Mouse (Mus musculus) embryonic facial prominence, embryonic 14.5 days (tissue): ENCODE results near the gene Ajuba. TPM values are rescaled to one million over a fixed set of nuclear protein-coding genes. Genes with fewer than 3 reads are reported as not detected.

Source experiments
- ATAC-seq: fragments of 200-750 bp; cut with Nextera tagmentation; 2 replicates; pipeline ENCODE4 v1.8.0; 2017; ENCODE audit warnings: low read depth, moderate number of reproducible peaks, moderate TSS enrichment
- DNase-seq: peaks from one replicate; pipeline ENCODE4 v3.0.0-alpha.2; 2015; ENCODE audit warnings: low spot score
- H3K27ac ChIP-seq: fragments of 300-500 bp; sonication (generic); replicated peaks from 2 replicates; pipeline ENCODE4 v1.5.1; 2014; ENCODE audit warnings: low read depth, mild to moderate bottlenecking, low read length, moderate library complexity
- H3K27me3 ChIP-seq: fragments of 300-500 bp; sonication (generic); replicated peaks from 2 replicates; pipeline ENCODE4 v1.6.1; 2014; ENCODE audit warnings: low read length; ENCODE audit not compliant: control insufficient read depth, insufficient read depth
- H3K36me3 ChIP-seq: fragments of 300-500 bp; sonication (generic); 2 replicates; pipeline ENCODE4 v1.6.1; 2014; ENCODE audit warnings: low read length, mixed read lengths; ENCODE audit not compliant: control insufficient read depth, insufficient read depth
- H3K4me1 ChIP-seq: fragments of 300-500 bp; sonication (generic); 2 replicates; pipeline ENCODE4 v1.6.1; 2014; ENCODE audit warnings: antibody characterized with exemption, low read length; ENCODE audit not compliant: control insufficient read depth, insufficient read depth
- H3K4me2 ChIP-seq: fragments of 300-500 bp; sonication (generic); 2 replicates; pipeline ENCODE4 v1.6.1; 2014; ENCODE audit warnings: low read depth, mild to moderate bottlenecking, low read length, moderate library complexity, mixed read lengths
- H3K4me3 ChIP-seq: fragments of 300-500 bp; sonication (generic); 2 replicates; pipeline ENCODE4 v1.5.1; 2014; ENCODE audit warnings: low read depth, mild to moderate bottlenecking, low read length
- H3K9ac ChIP-seq: fragments of 300-500 bp; sonication (generic); 2 replicates; pipeline ENCODE4 v1.6.1; 2014; ENCODE audit warnings: low read depth, mild to moderate bottlenecking, low read length, moderate library complexity, mixed read lengths
- H3K9me3 ChIP-seq: fragments of 300-500 bp; sonication (generic); 2 replicates; pipeline ENCODE4 v1.6.1; 2016; ENCODE audit warnings: low read length; ENCODE audit not compliant: control insufficient read depth
- WGBS: fragments of 180-500 bp; shearing (Covaris S2); extraction: QIAGEN DNeasy Blood & Tissue Kit; methylation state at CpG from one replicate; pipeline ENCODE4 v1.1.7; 2014; 5-methylcytosine and 5-hydroxymethylcytosine counted together
- polyA plus RNA-seq: library from polyadenylated mRNA; unstranded; fragments of >200 nt; fragmentation: Nextera tagmentation; extraction: Ambion mirVana; gene quantifications from 2 replicates; pipeline ENCODE4 v1.2.1, GENCODE M21; 2014

Ajuba gene
- polyA plus RNA-seq, 1 experiment from 2014 or later, result 10.7 TPM

DNA sequence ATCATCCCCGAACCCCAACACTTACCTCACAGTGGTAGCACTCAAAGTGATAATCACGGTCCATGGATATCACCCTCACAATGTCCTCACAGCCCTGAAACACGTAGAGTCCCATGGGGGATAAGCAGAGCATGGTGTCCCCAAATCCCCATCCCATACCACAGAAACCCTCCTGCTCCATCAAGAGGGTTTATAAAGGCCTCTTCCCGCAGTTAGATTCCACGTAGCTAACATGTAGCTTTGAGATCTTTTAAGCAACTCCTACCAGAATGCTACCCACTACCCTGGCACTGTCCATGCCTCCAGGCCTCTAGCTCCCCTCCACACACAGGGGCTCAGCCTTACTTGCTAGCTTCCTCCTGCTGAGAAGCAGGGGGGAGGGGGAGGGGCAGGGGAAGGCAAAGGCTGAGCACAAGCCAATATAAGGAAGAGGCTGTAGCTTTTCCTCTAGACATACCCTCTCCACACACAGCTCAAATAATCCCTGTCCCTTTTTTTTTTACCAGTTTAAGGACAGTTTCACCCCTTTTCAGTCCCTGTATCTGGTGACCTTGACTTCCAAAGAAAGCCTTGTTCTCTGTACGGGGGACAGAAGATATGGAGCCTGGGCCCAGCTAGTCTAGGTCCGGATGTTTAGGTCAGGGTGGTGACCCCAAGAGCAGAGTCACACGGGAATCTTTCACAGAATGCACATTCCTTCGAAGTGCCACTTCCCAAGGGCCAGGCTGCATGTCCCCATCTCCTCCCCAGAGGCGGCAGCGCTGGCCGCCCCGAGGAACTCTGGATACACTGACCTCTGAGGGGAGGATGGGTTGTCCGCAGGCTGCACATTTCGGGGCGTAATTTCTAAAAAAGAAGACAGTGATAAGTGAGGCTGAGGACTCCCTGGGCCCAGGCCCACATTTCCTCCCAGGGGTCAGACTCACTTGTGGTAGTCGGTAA is 7.6 kb downstream of the Ajuba start:
- Histone ChIP-seq H3K4me1 (peaks cover 19% of the 10 kb centered on the region), H3K27me3 (no peaks in the 10 kb centered on the region), H3K36me3 (peaks cover 72% of the 10 kb centered on the region), H3K4me3 (no peak overlapping the region), H3K9ac (no peak overlapping the region), H3K4me2 (no peak overlapping the region), H3K27ac (no peak overlapping the region), H3K9me3 (no peaks in the 10 kb centered on the region)
- WGBS, result 47% methylated on average over 17 of the region's 17 CpGs
- DNase-seq (no peak), ATAC-seq (no peak)

- no peaks in the 10 kb centered on the region for H3K27me3 ChIP-seq
- H3K9ac ChIP-seq, result no peak overlapping the region
- H3K4me2 ChIP-seq, result no peak overlapping the region
- H3K4me3 ChIP-seq, result no peak overlapping the region
- ATAC-seq, result no peak
- peaks cover 15% of the 10 kb centered on the region for H3K4me1 ChIP-seq
- peak; percentile 86 for DNase-seq
- WGBS, result 73% methylated on average over 15 of the region's 15 CpGs
- H3K9me3 ChIP-seq, result no peaks in the 10 kb centered on the region
- no peak overlapping the region for H3K27ac ChIP-seq
- H3K36me3 ChIP-seq, result peaks cover 72% of the 10 kb centered on the region
These were observed 8.5 kb downstream of the Ajuba start for GRCm38 (mm10) chr14:54568694-54569414.

DNA sequence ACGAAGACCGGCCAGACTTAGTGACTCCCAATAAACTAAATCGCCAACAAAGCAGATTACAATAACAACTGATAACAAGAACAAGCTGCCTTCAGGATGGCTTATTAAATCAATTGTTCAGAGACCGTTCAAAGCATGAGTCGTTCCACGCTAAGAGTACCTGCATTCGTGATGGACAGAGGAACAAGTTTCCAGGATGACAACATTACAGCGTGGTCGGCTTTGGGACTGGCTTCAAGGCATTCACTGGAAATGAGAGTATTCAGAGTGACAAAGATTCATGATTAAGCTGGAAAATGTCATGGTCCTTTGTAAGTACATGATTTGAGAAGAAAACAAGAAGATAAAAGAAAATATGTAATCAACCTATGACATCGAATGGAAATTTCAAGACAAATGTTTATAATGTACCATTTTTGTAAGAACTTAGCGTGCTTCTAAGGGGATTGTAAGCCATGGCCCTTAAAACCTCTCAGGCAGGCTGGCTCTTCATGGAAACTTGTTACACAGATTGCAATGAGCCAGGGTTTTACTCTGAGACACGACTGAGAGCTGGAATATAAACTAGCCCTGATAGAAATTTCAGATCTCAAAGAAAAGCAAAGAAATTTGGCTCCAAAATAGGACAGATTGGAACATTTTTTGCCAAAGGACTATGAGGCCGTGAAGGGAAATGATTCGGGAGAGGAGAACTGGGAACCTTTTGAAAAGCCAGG is 16.7 kb downstream of the Ajuba start:
- DNase-seq (no peak), ATAC-seq (no peak)
- no peaks in the 10 kb centered on the region for H3K9me3 ChIP-seq
- no peak overlapping the region for H3K4me2 ChIP-seq
- no peak overlapping the region for H3K4me3 ChIP-seq
- 80% methylated on average over 14 of the region's 14 CpGs for WGBS
- no peaks in the 10 kb centered on the region for H3K27me3 ChIP-seq
- no peak overlapping the region for H3K27ac ChIP-seq
- no peak overlapping the region for H3K9ac ChIP-seq
- H3K4me1 ChIP-seq, result no peaks in the 10 kb centered on the region
- H3K36me3 ChIP-seq, result no peaks in the 10 kb centered on the region

DNA sequence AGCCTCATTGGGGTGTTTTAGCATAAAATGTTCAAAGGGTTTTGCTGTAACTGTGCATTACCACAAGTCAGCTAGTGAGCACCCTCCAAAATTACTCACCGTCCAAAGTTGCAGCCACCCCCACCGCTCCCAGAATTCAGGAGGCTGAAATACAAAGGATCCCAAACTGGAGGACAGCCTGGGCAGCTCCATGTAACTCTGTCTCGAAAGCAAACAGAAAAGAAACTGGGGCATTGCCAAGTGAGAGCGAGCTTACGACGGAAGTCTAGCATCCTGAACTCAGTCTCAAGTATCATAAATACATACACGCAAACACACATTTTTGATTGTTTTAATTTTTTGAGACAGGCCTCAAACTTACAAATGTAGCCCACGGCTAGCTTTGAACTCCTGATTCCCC is 20.0 kb downstream of the Ajuba start:
- Histone ChIP-seq H3K4me3 (no peak overlapping the region), H3K27me3 (no peaks in the 10 kb centered on the region), H3K9me3 (no peaks in the 10 kb centered on the region), H3K36me3 (no peaks in the 10 kb centered on the region), H3K9ac (no peak overlapping the region), H3K4me1 (peaks cover 6% of the 10 kb centered on the region), H3K4me2 (no peak overlapping the region), H3K27ac (no peak overlapping the region)
- 70% methylated on average over 8 of the region's 8 CpGs for WGBS
- no peak for ATAC-seq
- DNase-seq, result no peak

DNA sequence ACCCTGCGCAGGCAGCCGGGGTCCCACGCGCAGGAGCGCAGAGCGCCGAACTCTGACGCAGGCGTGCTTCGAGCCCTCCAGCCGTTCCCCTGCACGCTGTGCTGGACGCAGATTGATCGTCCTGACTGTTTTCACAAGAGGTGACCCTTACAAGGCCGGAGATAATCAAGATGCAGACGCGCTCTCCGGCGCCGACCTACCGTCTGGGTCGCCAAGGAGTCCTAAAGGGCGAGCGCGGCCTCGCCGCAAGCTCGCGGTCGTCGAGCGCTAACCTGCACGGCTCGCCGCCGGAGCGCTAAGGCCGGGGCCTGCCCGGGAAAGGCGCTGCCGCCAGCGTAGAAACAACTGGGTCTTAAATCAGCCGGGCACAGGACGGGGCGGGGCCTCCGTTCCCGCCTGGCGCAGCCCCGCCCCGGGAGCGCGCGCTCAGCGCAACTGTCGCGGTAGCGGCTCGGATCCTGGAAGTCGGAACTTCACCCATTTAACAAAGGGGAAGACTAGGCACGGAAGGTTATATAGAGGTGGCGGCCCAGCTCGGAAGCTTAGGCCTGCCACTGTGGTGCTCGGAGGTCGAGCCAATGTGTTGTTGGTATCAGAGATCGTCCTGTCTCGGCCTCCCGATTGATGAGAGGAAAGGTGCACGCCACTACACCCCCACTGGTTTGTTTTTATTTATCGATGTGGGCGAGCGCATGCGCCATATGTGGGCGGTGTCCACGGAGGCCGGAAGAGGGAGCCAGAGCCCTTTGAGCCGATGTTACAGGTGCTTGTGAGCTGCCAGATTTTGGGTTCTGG is 23.2 kb downstream of the Ajuba start, which contains the start of gene Haus4:
Gene Haus4 (minus strand): TSS at position 642 of the 795 bp plus-strand sequence.
- Histone ChIP-seq H3K27me3 (no peaks in the 10 kb centered on the region), H3K4me2 (peak within 1 kb of the TSS; percentile 95), H3K9ac (peak within 1 kb of the TSS; percentile 88), H3K36me3 (peaks cover 17% of the 10 kb centered on the region), H3K9me3 (no peaks in the 10 kb centered on the region), H3K27ac (peak within 1 kb of the TSS; percentile 90), H3K4me3 (peak within 1 kb of the TSS; percentile 67), H3K4me1 (peaks cover 6% of the 10 kb centered on the region)
- DNase-seq (peak; percentile 92), ATAC-seq (peak; percentile 95)
- 1% methylated on average over 60 of the region's 76 CpGs for WGBS

DNA sequence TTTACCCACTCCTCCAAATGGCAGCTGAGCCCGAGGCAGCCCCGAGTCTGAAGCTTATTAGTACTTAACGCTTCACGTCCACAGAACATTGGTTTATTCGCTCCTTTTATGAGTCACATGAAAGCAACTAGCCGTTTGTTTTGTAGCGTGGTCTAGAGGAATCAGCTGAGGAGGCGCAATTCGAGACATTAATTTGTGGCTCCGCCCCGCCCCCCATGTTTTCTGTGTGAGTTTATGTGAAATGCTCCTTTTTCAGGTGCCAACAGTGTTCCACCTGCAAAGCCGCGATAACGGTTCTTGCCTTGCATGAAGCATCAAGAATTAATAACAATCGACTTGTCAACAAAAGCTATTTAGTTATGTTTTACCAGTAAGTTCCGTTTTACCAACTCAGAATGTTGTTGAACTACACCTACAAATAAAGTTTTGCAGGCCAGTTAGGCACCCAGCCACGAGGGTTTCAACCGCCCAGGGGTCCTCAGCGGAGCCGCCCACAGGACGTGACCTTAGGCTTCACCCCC is 23.8 kb downstream of the Ajuba start:
- peak overlapping the region; percentile 88 for H3K9ac ChIP-seq
- no peaks in the 10 kb centered on the region for H3K27me3 ChIP-seq
- H3K4me2 ChIP-seq, result peak overlapping the region; percentile 95
- peak overlapping the region; percentile 90 for H3K27ac ChIP-seq
- peak overlapping the region; percentile 67 for H3K4me3 ChIP-seq
- 2% methylated on average over 21 of the region's 21 CpGs for WGBS
- H3K4me1 ChIP-seq, result peaks cover 6% of the 10 kb centered on the region
- H3K9me3 ChIP-seq, result no peaks in the 10 kb centered on the region
- H3K36me3 ChIP-seq, result peaks cover 23% of the 10 kb centered on the region
- ATAC-seq, result no peak
- DNase-seq, result peak; percentile 69

GRCm38 (mm10) chr14:54544703-54545102 is 32.7 kb downstream of the Ajuba start:
- H3K27me3 ChIP-seq, result no peaks in the 10 kb centered on the region
- 84% methylated on average over 5 of the region's 5 CpGs for WGBS
- no peak overlapping the region for H3K9ac ChIP-seq
- no peak overlapping the region for H3K27ac ChIP-seq
- no peak for DNase-seq
- H3K36me3 ChIP-seq, result peaks cover 51% of the 10 kb centered on the region
- no peaks in the 10 kb centered on the region for H3K4me1 ChIP-seq
- H3K9me3 ChIP-seq, result no peaks in the 10 kb centered on the region
- no peak for ATAC-seq
- no peak overlapping the region for H3K4me2 ChIP-seq
- H3K4me3 ChIP-seq, result no peak overlapping the region
